Mouse (Mus musculus) megakaryocyte-erythroid progenitor cell, adult 5 weeks (primary cell): ENCODE measurements around the gene Pla2g4d. TPM values are rescaled to one million over a fixed set of nuclear protein-coding genes. Genes with fewer than 3 reads are reported as not detected.

Source experiments
- polyA plus RNA-seq: library from polyadenylated mRNA; stranded (reverse); fragments of >175 nt; gene quantifications from 2 replicates; pipeline ENCODE4 v1.2.3, GENCODE M21; 2012

Gene Pla2g4d
- not detected in 2 replicates for polyA plus RNA-seq

GRCm38 (mm10) chr2:120288995-120289394 lies at the start of gene Pla2g4d:
Gene Pla2g4d, minus strand, starts transcription at chr2:120289197.

GRCm38 (mm10) chr2:120313976-120314375 lies 25.0 kb upstream of the Pla2g4d start, which contains the start of gene Pla2g4f:
Gene Pla2g4f, minus strand, starts transcription at chr2:120314165.

GRCm38 (mm10) chr2:120244679-120245420 lies 44.1 kb downstream of the Pla2g4d start, which contains the start of gene Pla2g4e:
Gene Pla2g4e, minus strand, starts transcription at chr2:120245335.

Other genes starting within 250 kb of the Pla2g4d start
- gene Ehd4, start 134.6 kb downstream of the Pla2g4d start, polyA plus RNA-seq: 73.5 and 93.0 TPM in 2 replicates
- gene Pla2g4e, start 43.9 kb downstream of the Pla2g4d start, polyA plus RNA-seq: not detected in 2 replicates
- gene Pla2g4f, start 25.0 kb upstream of the Pla2g4d start, polyA plus RNA-seq: 0.02 and 0.04 TPM in 2 replicates
- 14.9 and 15.8 TPM in 2 replicates for gene Vps39, start 63.9 kb upstream of the Pla2g4d start, polyA plus RNA-seq
- gene Ganc, start 114.7 kb upstream of the Pla2g4d start, polyA plus RNA-seq: 2.9 and 4.1 TPM in 2 replicates
- gene Tmem87a, start 114.9 kb upstream of the Pla2g4d start, polyA plus RNA-seq: 2.0 TPM in 2 replicates
- gene Capn3, start 166.8 kb upstream of the Pla2g4d start, polyA plus RNA-seq: 0.29 and 0.46 TPM in 2 replicates